Mouse (Mus musculus): Measurements from ENCODE around the gene Katnbl1. TPM values are rescaled to one million over a fixed set of nuclear protein-coding genes. Genes with fewer than 3 reads are reported as not detected.

Katnbl1 gene
- polyA plus RNA-seq, 1 experiment from 2014 or later = 44.4 TPM

GRCm38 (mm10) chr2:112454125-112454861 is 75.3 kb downstream of the Katnbl1 start:
- Histone ChIP-seq H3K27me3 (ENCODE audit: low read depth, poor library complexity, severe bottlenecking) (no peaks in the 10 kb centered on the region), H3K4me3 (peak overlapping the region; percentile 97), H3K9me3 (replicated peaks) (no peaks in the 10 kb centered on the region), H3K27ac (peak overlapping the region; percentile 90), H3K4me1 (peaks cover 13% of the 10 kb centered on the region), H3K36me3 (peaks cover 4% of the 10 kb centered on the region)
- 33% methylated on average over 17 of the region's 17 CpGs for WGBS
- no peak for DNase-seq (ENCODE audit: low spot score)

- peak within 1 kb of the TSS; percentile 97 for H3K4me3 ChIP-seq
- DNase-seq (ENCODE audit: low spot score) = peak; percentile 97
- H3K36me3 ChIP-seq = peaks cover 12% of the 10 kb centered on the region
- peak within 1 kb of the TSS; percentile 90 for H3K27ac ChIP-seq
- WGBS = under 1% methylated on average over 49 of the region's 49 CpGs
- H3K27me3 ChIP-seq (ENCODE audit: low read depth, poor library complexity, severe bottlenecking) = no peaks in the 10 kb centered on the region
- no peaks in the 10 kb centered on the region for H3K9me3 ChIP-seq (replicated peaks)
- H3K4me1 ChIP-seq = peaks cover 13% of the 10 kb centered on the region
Observed at GRCm38 (mm10) chr2:112454862-112455564, 76.0 kb downstream of the Katnbl1 start, which contains the start of gene Emc7. TSS of gene Emc7 (plus strand) at chr2:112454997.

- peaks cover 48% of the 10 kb centered on the region for H3K36me3 ChIP-seq
- no peak overlapping the region for H3K27ac ChIP-seq
- WGBS = 92% methylated on average over 3 of the region's 3 CpGs
Observed at GRCm38 (mm10) chr2:112460557-112460956, 81.5 kb downstream of the Katnbl1 start.

More at GRCm38 (mm10) chr2:112460557-112460956, 81.5 kb downstream of the Katnbl1 start:
- no peaks in the 10 kb centered on the region for H3K9me3 ChIP-seq (replicated peaks)
- peaks cover 8% of the 10 kb centered on the region for H3K4me1 ChIP-seq
- H3K4me3 ChIP-seq = no peak overlapping the region
- no peaks in the 10 kb centered on the region for H3K27me3 ChIP-seq (ENCODE audit: low read depth, poor library complexity, severe bottlenecking)
- DNase-seq (ENCODE audit: low spot score) = no peak

Other genes starting within 250 kb of the Katnbl1 start
- not detected in 2 replicates for gene Olfr1316, start 244.2 kb upstream of the Katnbl1 start, polyA plus RNA-seq (2016; fragmentation: Nextera tagmentation; extraction: Ambion mirVana)
- gene Olfr1317, start 238.9 kb upstream of the Katnbl1 start, polyA plus RNA-seq (2016; fragmentation: Nextera tagmentation; extraction: Ambion mirVana) = not detected in 2 replicates
- gene Olfr1318, start 225.0 kb upstream of the Katnbl1 start, polyA plus RNA-seq (2016; fragmentation: Nextera tagmentation; extraction: Ambion mirVana) = not detected in 2 replicates
- 15.0 and 18.0 TPM in 2 replicates for gene Lpcat4, start 139.7 kb upstream of the Katnbl1 start, polyA plus RNA-seq (2016; fragmentation: Nextera tagmentation; extraction: Ambion mirVana)
- 0.04 and 0.10 TPM in 2 replicates for gene Nutm1, start 119.9 kb upstream of the Katnbl1 start, polyA plus RNA-seq (2016; fragmentation: Nextera tagmentation; extraction: Ambion mirVana)
- gene Nop10, start 117.3 kb upstream of the Katnbl1 start, polyA plus RNA-seq (2016; fragmentation: Nextera tagmentation; extraction: Ambion mirVana) = 188 and 253 TPM in 2 replicates
- 5.0 and 7.4 TPM in 2 replicates for gene Slc12a6, start 113.4 kb upstream of the Katnbl1 start, polyA plus RNA-seq (2016; fragmentation: Nextera tagmentation; extraction: Ambion mirVana)
- not detected in 2 replicates for gene Gm21985, start 112.9 kb upstream of the Katnbl1 start, polyA plus RNA-seq (2016; fragmentation: Nextera tagmentation; extraction: Ambion mirVana)
- 117 and 127 TPM in 2 replicates for gene Emc4, start 11.2 kb upstream of the Katnbl1 start, polyA plus RNA-seq (2016; fragmentation: Nextera tagmentation; extraction: Ambion mirVana)
- 10.2 and 10.9 TPM in 2 replicates for gene Emc7, start 75.8 kb downstream of the Katnbl1 start, polyA plus RNA-seq (2016; fragmentation: Nextera tagmentation; extraction: Ambion mirVana)
- not detected in 2 replicates for gene Chrm5, start 101.6 kb downstream of the Katnbl1 start, polyA plus RNA-seq (2016; fragmentation: Nextera tagmentation; extraction: Ambion mirVana)
- gene Aven, start 113.8 kb downstream of the Katnbl1 start, polyA plus RNA-seq (2016; fragmentation: Nextera tagmentation; extraction: Ambion mirVana) = 10.0 and 11.6 TPM in 2 replicates